Mouse (Mus musculus) thymus, adult 2 months (tissue): ENCODE results near the gene Ctsa.

Source experiments
- CTCF ChIP-seq: fragments of 200-500 bp; IDR thresholded peaks from 2 replicates; pipeline ENCODE4 v1.5.1; 2012; ENCODE audit warnings: mild to moderate bottlenecking, control low read depth, low read length, moderate library complexity, borderline replicate concordance; ENCODE audit not compliant: control insufficient read depth, poor library complexity, insufficient read depth; ENCODE audit errors: extremely low read depth
- POLR2A ChIP-seq: fragments of 200-500 bp; IDR thresholded peaks from 2 replicates; pipeline ENCODE4 v1.6.1; 2012; ENCODE audit warnings: mild to moderate bottlenecking, low read length, control low read depth, moderate library complexity; ENCODE audit not compliant: control insufficient read depth, poor library complexity, insufficient read depth; ENCODE audit errors: extremely low read depth

DNA sequence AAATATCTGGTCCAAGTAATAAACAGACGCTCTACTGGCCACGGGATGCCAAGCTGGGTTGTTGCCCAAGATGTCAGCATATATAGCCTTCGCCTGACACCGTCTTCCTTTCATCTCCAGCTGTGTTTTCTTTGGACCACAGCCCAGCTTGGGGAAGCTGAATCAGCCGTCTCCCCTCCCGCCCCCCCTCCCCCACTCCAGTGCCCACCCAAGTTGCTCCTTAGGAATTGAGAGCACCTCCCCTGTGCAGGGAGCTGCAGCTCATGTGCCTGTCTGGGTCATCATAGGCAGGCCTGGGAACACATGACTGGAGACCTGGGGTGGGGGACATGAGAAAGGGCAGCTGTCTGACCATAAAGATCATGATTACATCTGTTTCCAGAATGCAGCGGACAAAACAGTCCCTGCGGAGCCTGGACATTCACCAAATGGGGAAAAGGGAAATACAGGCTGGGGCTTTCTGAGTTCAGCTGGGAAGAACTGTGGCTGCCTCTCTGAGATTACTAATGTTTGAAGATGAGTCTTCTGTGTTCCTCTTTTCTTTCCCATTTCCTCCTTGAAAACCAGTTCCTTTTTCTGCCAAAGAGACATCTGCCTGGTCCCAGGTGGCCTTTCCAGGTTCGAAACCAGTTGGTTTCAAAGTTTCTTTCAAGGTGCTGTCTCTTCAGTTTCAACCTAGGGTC is 29.6 kb downstream of the Ctsa start:
- no peak for TF ChIP-seq CTCF
- no peak for TF ChIP-seq POLR2A
